Mouse (Mus musculus): ENCODE results near the gene Btaf1.

DNA sequence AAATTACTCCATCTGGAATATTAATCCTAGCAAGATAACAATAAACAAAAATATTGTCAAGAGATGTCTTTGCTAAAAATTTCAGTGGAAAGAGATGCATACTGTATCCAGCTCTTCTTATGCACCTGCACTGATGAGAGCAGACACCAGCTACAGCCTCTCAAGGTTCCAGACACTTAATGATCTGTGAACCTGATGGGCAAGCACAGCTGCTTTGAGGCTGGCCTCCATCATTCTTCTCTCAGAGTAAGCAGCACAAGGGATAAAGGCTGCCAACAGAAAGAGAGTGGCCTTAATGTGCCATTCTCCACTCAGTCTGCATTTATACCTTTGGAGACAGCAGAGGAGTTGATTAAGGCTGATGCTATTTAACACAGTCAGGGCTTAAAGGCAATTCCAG lies 115.0 kb downstream of the Btaf1 start:
- TF ChIP-seq POLR2A (IDR thresholded peaks at IDR 0.05; ENCODE audit: insufficient read depth, low read depth, low read length), result no peak
- TF ChIP-seq CTCF (IDR thresholded peaks at IDR 0.05), result no peak
